Mouse (Mus musculus) heart, postnatal 4 days (tissue): ENCODE data around the gene Pik3cg. TPM values are rescaled to one million over a fixed set of nuclear protein-coding genes. Genes with fewer than 3 reads are reported as not detected.
"Not testable (repeated sequence)": the region's sequence is repeated elsewhere in the genome, so short reads cannot be mapped to it uniquely, and the experiment has no call there.

Experiments used
- DNase-seq: peaks from one replicate; pipeline ENCODE4 v3.0.0; 2021
- total RNA-seq, 2 experiments: library from RNA; stranded (reverse); gene quantifications; 2 replicates each; pipeline ENCODE4 v1.2.3; 2021

Gene Pik3cg
- 1 to 10 TPM; 1.9 to 2.2 TPM for total RNA-seq

DNA sequence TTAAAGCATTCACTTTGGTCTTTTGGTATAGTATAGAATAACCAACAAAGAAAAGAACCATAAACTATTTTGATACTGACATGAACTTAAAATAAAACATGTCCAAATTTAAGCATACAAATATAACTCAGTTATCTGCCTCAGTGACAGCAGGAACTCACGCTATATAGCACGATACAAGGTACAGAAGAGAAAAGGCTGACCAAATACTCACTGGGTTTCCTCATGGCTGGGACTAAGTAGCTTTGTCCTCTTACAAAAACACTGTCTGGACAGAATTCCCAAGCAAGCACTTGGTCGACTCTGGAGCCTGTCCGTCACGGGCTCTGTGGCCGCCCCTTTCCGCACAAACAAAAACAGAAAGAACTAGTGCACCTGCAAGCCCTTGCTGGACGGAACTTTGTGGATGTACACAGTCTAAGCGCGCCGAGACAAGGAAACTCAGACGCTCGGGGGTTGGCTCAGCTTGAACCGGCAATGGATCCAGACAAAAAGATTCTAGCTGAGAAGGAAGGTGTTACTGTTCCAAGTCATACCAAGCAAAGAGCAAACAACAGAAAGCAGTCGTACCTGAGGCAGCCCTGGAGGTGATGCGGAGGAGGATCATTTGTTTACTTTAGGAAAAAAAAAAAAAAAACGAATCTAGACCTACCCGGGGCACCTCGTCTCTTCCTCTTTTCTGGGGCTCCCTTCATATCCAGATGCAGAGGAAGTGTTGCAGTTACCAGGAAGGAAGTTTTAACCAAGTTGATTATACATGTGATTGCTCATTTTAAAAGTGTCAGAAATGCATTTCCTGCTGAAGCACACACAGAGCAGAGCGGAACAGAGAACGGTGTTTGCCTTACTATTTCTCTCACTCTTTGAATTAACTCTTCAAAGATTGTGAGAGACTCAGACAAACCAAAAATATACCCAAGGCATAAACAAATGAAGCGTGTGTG lies at the start of gene Pik3cg:
Gene Pik3cg, minus strand, starts transcription at position 712 of the 944 bp plus-strand sequence.
- no peak for DNase-seq

DNA sequence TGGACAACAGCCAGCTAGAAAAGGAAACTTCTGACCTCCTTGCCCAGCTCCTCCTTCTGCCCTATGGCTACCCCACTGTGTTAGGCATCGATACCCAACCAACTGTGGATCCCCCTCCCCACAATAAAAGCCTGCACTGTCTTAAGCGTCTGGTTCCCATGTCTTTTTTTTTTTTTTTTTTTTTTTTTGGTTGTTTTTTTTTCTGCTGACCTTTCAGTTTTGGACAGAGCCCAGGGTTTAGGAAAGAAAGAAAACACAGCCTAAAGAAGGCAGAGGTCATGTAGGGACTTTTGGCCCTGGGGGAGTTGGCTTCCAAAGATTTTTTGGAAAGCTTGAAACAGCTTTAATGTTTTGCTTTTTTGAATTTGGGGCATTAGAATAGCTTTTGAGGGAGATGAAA lies 40.0 kb upstream of the Pik3cg start:
- DNase-seq, result no peak

DNA sequence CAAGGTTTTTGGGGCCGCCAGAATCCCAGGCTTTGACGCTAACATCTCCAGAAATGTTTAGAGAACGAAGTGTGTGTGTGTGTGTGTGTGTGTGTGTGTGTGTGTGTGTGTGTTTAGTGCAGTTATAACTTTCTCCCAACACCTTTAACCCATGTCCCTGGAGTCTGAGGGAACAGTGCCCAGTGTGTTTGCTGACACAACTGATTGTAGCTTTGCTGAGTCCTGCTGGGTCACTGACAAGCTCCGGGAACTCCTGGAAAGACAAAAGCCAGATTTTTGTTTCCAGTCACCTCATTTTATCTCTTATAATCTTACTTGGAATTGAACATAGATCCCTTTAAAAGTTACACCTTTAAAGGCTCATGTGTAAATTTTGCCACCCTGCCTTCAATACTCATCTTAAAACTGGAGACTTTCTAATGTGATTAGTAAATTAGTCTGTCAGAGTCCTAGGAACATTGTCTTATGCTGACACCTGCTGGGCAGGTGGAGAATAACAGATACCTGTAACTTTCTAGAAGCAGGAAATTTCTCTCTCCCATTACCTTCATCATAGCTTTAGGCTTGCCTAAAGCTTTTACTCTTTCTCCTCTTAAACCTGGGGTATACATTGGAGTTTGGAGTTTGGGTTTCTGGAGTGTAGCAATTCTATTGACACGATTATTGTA lies 37.2 kb upstream of the Pik3cg start:
- DNase-seq, result peak; percentile 15

DNA sequence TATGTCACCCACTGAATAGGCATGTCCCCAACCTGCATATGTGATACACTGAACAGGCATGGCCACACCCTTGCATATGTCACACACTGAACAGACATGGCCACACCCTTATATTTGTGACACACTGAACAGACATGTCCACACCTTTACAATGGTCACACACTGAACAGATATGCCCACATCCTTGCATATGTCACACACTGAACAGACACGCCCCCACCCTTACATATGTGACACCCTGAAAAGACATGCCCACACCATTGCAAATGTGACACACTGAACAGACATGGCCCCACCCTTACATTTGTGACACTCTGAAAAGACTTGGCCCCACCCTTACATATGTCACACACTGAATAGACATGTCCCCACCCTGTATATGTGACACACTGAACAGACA lies 35.1 kb upstream of the Pik3cg start:
- DNase-seq, result no peak

DNA sequence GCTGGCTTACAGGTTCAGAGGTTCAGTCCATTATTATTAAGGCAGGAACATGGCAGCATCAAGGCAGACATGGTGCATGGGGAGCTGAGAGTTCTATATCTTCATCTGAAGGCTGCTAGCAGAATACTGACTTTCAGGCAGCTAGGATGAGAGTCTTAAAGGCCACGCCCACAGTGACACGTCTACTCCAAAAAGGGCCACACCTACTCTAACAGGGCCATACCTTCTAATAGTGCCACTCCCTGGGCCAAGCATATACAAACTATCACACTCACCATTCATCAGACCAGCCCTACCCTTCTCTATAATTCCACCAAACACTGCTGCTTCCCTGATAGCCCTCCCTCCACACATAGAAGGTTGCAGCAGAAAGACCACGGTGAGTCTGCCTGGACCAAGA lies 30.7 kb upstream of the Pik3cg start:
- DNase-seq, result not testable (repeated sequence)

DNA sequence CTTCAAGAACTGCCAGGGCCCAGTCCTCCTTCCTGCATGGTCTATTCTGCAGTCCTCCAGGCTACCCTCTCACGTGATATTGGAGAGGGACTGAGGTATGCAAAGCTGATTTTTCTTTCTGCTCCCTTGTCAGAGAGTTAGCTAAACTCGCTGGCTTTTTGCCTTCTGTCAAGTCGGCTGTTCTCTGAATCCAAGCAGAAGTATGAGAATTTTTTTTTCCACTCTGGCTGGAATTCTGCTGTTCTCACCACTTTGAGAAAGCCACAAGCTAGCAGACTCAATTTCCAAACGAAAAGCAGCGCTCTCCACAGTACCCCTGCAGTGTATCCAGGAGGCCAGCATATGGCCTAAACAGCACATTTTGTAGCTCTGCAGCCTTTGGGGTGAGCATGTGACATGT lies 30.0 kb upstream of the Pik3cg start:
- DNase-seq, result no peak

DNA sequence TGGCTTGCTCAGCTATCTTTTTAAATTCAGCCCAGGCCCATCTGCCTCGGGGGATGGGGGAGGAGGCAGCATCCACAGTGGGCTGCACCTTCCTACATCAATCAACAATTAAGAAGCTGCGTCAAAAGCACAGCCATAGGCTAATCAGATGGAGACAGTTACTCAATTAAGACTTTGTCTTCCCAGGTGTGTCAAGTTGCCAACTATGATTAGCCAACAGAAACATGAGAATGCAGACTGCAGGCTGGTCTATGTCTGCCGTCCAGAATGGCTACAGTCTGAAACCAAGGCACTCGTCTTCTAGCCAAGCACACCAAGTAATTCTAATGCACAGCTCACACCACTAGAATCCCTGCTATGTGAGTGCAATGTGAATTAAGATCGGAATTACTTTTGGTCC lies 29.4 kb upstream of the Pik3cg start:
- DNase-seq, result no peak

DNA sequence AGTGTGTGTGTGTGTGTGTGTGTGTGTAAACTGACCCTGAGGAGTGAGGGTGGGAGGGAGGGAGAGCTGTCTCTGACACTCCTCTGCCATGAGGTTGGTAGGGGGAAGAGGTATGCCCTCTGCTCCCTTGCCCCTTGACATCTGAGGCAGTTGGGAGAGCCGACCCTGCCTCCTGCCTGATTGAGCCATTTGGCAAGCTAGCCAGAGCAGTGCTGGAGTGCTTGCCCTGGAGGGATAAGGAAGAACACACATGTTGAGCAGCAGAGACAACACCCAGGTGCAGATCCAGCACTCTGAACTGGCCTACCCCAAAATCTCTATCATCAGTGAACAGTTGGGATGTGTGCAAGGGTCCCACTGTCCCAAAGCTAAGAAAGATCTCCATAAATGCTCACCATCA lies 28.7 kb upstream of the Pik3cg start:
- no peak for DNase-seq

DNA sequence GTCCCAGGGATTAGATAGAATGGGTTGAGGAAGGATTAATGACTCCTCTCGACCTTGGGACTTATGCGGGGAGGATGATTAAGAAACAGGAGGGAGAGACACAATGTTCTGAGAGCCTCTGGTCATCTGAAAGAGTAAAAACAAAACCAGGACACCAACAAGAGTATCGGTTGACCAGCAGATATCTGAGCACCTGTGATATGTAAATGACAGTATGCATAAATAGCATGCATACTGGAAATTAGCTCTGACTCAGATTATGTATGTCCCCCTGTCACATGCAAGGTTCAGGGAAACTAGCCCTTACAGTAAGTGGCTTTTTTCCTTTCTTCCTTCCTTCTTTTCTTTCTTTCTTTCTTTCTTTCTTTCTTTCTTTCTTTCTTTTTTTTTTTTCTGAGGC lies 28.0 kb upstream of the Pik3cg start:
- DNase-seq, result no peak

DNA sequence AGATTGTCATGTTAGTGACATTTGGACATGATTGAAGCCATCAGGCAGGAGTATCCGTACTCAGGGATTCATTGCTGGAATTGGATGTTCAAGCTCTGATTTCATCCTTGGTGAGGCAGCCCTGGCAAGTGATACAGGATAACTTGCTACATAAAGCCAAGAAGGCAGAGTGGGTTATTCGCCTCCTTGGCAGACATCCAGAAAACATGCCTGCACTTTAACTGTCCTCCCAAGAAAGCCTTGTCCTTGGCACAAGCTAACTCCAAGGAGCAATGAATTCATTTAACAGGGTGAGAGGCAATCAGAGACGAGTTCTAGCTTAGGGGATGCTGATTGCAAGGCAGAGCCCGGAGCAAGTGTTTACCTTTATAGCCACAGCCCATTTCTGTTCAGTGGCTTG lies 25.4 kb upstream of the Pik3cg start:
- DNase-seq, result no peak

DNA sequence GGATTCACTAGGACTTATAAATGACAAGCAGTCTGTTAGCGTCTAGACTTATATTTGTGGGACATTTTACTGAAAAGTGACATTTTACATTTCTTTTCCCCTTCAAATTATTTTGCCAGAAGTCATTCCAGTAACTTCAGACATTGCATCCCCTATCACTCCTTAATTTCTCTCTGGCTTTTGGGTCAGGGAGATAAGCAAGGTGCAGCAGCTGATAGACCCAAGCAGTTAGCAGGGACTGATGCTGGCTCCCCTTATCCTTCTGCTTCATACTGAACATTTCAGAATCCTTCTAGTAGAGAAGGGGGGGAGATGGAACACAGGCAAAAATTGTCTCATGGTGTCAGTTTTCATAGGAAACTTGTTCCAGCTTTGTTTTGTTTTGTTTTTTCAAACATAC lies 22.9 kb upstream of the Pik3cg start:
- no peak for DNase-seq

DNA sequence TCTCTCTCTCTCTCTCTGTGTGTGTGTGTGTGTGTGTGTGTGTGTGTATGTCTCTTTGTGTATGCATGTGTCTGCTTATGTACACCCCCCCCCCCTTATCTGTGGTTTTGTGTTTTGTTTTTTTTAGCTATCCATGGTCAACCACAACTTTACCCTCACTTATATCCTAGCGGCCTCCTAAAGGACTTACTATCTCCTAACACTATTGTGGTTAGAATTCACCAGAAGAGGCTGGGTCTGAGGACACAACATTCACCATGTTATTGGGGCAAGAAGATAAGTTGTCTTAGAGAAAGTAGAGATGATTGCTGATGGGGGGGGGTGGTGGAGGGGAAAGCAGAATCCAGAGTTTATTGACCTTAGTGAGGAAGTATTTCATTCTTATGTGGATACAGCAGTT lies 15.2 kb upstream of the Pik3cg start:
- no peak for DNase-seq

DNA sequence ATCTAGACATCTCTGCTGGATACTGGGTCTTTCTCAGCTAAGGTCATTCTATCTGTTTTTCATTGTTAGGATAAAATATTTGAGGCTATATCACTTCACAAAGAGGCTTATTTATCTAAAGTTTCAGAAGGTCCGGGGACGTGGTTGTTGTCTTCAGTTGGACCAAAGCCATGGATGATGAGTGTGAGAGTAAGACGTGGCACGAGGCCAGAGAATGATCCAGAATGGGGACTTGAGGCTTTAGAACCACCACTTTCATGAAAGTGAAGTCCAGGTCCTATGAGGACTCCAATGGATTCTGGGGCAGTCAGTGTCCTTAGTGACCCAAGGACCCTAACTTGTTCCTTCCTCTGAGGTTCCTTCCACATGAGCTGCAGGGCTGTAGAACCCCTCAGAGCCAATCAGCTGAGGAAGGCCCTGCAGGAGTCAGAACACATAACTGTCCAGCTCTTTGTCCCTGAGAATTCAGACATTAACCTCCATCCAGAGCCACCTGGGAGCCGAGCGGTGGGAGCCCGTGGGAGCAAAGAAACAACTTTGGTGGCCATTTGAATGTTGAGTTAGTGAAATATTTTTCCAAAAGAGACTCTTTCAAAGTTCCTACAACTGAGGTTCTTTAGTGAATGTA lies 14.4 kb upstream of the Pik3cg start:
- no peak for DNase-seq

DNA sequence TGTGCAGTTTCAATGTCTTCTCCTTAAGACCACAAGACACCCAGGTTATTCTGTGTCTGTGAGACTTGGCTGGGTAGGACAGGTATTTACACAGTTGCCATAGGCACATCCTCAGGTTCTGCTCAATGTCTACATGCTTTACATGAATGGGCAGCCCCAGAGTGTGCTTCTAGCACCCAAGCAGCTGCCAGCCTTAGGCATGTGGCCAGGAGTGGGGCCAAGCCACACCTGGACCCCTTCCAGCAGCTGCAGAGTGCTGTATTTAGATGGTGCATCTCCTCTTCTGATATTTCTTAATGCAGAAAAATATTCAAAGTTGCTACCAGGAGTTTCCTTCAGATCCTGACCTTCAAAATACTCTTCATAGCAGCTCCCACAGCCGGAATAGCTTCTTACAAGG lies 11.9 kb upstream of the Pik3cg start:
- peak; percentile 29 for DNase-seq

DNA sequence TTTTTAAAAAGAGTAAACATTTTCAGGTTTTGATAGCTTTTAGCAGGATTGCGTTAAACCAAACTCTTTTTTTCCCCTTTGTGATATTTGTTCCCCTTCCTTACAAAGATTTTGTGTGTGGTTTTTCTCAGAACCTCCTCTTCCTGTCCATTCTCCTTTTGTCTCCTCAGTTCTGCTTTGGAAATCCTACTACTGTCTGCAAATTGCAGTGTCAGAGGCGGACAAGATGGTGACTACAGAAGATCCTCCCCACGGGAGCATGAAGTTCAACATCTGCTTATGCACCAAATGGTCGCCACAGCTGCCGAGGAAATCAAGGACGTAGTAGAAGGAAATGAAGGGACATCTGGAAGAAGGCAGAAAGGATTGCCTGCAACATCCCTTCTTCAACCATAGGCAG lies 6.7 kb upstream of the Pik3cg start:
- no peak for DNase-seq

DNA sequence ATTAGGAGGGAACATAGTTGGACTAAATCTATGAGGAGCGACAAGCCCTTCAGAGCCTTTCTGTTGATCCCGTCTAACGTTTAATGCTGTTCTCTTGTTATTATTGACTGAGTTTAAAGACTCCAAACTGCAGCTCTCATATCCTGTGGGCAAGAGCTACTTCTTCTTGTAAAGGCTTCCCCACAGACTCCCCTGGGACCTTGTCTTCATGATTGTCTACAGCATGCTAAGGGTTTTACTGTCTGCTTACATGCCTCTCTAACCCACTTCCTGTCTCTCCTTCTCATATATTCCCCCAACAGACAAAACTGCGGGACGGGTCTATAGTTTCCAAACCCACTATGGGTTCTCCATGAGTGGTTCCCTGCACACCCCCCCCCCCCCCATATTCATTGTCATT lies 4.2 kb upstream of the Pik3cg start:
- DNase-seq, result no peak

DNA sequence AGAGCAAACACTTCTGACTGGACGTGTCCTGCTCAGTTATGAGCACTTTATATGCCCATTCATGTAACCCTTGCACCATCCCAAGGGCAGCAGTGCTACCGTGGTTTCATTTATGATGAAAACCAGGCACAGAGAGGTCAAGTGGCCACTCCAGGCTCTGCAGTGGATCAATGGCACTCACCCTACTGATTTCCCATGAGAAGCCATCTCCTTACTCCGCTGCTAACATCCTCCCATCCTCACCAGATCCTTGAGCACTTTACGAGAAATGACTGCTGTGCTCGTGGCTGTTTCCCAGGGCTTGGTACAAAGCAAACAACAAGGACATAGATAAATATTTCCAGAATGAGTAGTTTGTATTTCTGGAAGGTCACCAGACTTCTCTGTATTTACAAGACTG lies 3.7 kb upstream of the Pik3cg start:
- no peak for DNase-seq

DNA sequence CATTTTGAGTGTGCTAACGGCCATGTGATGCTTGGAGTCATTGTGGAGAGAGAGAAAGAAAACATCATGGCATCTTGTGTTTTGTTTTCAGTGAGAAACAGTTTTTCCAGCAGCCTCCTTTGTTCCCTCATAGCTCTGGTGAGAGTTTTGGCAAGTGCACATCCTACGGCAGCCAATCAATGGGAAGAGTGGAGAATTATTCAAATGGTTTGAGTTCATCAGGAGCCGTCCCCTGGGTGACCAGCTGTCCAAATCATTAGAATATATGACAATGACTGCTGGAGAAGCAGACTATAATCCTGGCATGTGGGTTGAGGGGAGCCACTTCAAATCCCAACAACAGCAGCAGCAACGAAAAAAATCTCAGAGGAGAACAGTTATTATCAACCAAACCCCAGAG lies 2.8 kb upstream of the Pik3cg start:
- no peak for DNase-seq

DNA sequence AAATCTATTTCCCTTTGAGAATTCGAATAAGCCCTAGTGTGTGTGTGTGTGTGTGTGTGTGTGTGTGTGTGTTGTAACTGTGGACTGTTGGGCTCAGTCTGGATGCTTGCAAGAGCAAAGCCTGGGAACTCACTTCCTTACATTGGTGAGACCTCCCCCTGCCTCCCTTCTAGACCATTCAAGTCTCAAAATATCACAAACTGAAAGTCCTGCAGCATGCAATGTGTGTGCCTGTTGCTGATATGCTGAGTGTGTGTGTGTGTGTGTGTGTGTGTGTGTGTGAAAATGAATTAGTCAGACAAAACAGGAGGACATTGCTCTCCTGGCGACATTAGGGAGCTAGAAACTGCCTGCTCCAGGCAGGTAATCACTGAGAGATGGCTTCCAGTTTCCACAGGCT lies 492 bp upstream of the Pik3cg start:
- DNase-seq, result no peak

DNA sequence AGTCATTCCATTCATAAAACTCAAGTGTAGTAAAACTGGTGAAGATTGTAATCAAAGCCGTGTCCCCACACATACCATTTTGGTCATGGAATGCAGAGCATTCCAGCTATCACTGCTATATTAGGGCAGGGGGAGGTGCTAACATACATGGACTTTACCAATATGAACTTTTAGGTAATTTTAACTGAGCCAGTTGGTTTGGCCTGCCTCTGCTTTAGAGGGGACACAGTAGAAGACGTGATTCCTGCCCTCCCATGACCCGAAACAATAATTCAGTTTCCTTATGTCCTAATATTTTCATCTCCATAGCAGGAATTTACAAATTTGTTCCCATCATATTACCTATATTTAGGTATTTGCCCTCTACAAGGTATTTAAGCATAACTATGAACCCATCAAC lies 1.3 kb downstream of the Pik3cg start:
- no peak for DNase-seq

DNA sequence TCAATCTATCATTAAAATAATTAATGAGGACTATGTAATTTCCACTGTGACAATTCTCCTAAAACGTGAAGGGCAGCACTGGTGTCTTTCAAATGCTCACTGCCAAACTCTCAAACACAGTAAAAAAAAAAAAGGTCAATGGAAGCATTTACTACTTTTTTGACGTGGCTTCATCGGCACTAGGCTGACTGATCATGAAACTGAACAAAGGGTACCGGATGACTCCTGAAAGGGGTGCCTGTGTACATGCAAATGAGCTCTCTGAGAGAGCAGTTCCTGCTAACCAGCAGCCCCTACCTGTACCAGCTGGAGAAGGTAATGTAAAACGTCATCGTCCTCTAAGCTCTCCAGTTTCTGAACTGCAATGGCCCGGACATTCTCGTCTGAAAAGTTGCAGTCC lies 4.8 kb downstream of the Pik3cg start:
- no peak for DNase-seq

DNA sequence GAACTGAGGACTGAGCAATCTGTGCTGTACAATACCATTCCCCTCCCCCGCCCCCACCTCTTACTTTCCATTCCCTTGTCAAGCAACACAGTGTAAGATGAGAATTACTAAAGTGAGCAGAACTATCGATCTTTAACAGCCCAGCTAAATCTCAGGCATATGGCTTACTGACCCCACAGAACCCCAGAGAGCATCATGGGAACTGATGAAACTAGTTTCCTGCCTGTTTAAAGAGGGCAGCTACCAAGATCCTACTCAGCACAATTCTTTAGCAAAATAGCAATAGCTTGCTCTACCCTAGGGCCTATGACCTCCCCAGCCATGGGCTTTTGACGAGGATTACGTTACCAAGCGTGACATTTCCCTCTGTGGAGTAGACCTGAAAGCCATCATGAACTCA lies 5.9 kb downstream of the Pik3cg start:
- no peak for DNase-seq

DNA sequence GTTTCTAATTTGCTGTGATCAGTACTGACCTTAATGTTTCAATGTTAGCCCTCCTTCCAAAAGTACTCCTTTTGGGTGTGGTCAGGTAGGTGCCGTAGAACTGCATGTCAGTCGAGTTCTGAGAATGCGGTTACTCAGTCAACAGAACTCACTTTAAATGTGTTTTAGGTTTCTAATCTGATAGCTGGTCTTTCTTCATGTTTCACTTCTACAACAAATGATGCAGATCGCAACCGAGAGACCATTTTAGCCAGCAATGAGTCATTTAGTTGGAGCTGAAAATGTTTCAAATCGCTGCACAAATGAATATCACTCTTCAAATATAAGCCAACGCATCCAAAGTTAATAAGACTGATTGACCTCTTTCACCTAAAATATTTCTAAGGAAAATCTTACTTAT lies 6.5 kb downstream of the Pik3cg start:
- DNase-seq, result no peak
